Mouse (Mus musculus): ENCODE measurements around the gene Ctnnbl1. TPM values are rescaled to one million over a fixed set of nuclear protein-coding genes. Genes with fewer than 3 reads are reported as not detected.
A peak's percentile ranks its signal among the peaks of the same experiment; 100 is the strongest.

Ctnnbl1 gene
- polyA plus RNA-seq, 1 experiment: 95.0 TPM

GRCm38 (mm10) chr2:157750926-157751588 lies 13.9 kb downstream of the Ctnnbl1 start:
- no peaks in the 10 kb centered on the region for H3K4me1 ChIP-seq (ENCODE audit: control insufficient read depth, insufficient read depth, low read length)
- H3K27ac ChIP-seq (ENCODE audit: control insufficient read depth, insufficient read depth, low read depth, low read length): no peak overlapping the region
- no peaks in the 10 kb centered on the region for H3K27me3 ChIP-seq (ENCODE audit: control insufficient read depth, insufficient read depth, low read length)
- TF ChIP-seq POLR2A (IDR thresholded peaks at IDR 0.05; ENCODE audit: control insufficient read depth, low read depth, low read length) (no peak), CTCF (IDR thresholded peaks at IDR 0.05; ENCODE audit: control insufficient read depth, insufficient read depth, insufficient replicate concordance, low read depth, low read length) (no peak)
- no peaks in the 10 kb centered on the region for H3K36me3 ChIP-seq (ENCODE audit: control insufficient read depth, insufficient read depth, low read length)
- H3K4me3 ChIP-seq (ENCODE audit: control insufficient read depth, low read depth, low read length): no peak overlapping the region

GRCm38 (mm10) chr2:157751589-157752373 lies 14.6 kb downstream of the Ctnnbl1 start:
- Histone ChIP-seq H3K27me3 (ENCODE audit: control insufficient read depth, insufficient read depth, low read length) (no peaks in the 10 kb centered on the region), H3K36me3 (ENCODE audit: control insufficient read depth, insufficient read depth, low read length) (no peaks in the 10 kb centered on the region), H3K4me1 (ENCODE audit: control insufficient read depth, insufficient read depth, low read length) (no peaks in the 10 kb centered on the region), H3K4me3 (ENCODE audit: control insufficient read depth, low read depth, low read length) (no peak overlapping the region), H3K27ac (ENCODE audit: control insufficient read depth, insufficient read depth, low read depth, low read length) (no peak overlapping the region)
- TF ChIP-seq POLR2A (IDR thresholded peaks at IDR 0.05; ENCODE audit: control insufficient read depth, low read depth, low read length) (no peak), CTCF (IDR thresholded peaks at IDR 0.05; ENCODE audit: control insufficient read depth, insufficient read depth, insufficient replicate concordance, low read depth, low read length) (no peak)

- no peak overlapping the region for H3K4me3 ChIP-seq (ENCODE audit: control insufficient read depth, low read depth, low read length)
- no peak overlapping the region for H3K27ac ChIP-seq (ENCODE audit: control insufficient read depth, insufficient read depth, low read depth, low read length)
Observed at GRCm38 (mm10) chr2:157752374-157752743, 15.2 kb downstream of the Ctnnbl1 start.

GRCm38 (mm10) chr2:157755771-157756170 lies 18.6 kb downstream of the Ctnnbl1 start:
- Histone ChIP-seq H3K27ac (ENCODE audit: control insufficient read depth, insufficient read depth, low read depth, low read length) (no peak overlapping the region), H3K4me3 (ENCODE audit: control insufficient read depth, low read depth, low read length) (no peak overlapping the region)

More at GRCm38 (mm10) chr2:157752374-157752743, 15.2 kb downstream of the Ctnnbl1 start:
- Histone ChIP-seq H3K4me1 (ENCODE audit: control insufficient read depth, insufficient read depth, low read length) (no peaks in the 10 kb centered on the region), H3K27me3 (ENCODE audit: control insufficient read depth, insufficient read depth, low read length) (no peaks in the 10 kb centered on the region), H3K36me3 (ENCODE audit: control insufficient read depth, insufficient read depth, low read length) (no peaks in the 10 kb centered on the region)
- TF ChIP-seq CTCF (IDR thresholded peaks at IDR 0.05; ENCODE audit: control insufficient read depth, insufficient read depth, insufficient replicate concordance, low read depth, low read length) (no peak), POLR2A (IDR thresholded peaks at IDR 0.05; ENCODE audit: control insufficient read depth, low read depth, low read length) (no peak)

GRCm38 (mm10) chr2:157756193-157756592 lies 19.0 kb downstream of the Ctnnbl1 start:
- H3K27me3 ChIP-seq (ENCODE audit: control insufficient read depth, insufficient read depth, low read length): no peaks in the 10 kb centered on the region
- no peak overlapping the region for H3K4me3 ChIP-seq (ENCODE audit: control insufficient read depth, low read depth, low read length)
- TF ChIP-seq CTCF (IDR thresholded peaks at IDR 0.05; ENCODE audit: control insufficient read depth, insufficient read depth, insufficient replicate concordance, low read depth, low read length): peak; percentile 42; the same call in 1 of the 2 replicates
- TF ChIP-seq POLR2A (IDR thresholded peaks at IDR 0.05; ENCODE audit: control insufficient read depth, low read depth, low read length): no peak
- H3K36me3 ChIP-seq (ENCODE audit: control insufficient read depth, insufficient read depth, low read length): no peaks in the 10 kb centered on the region
- no peaks in the 10 kb centered on the region for H3K4me1 ChIP-seq (ENCODE audit: control insufficient read depth, insufficient read depth, low read length)
- H3K27ac ChIP-seq (ENCODE audit: control insufficient read depth, insufficient read depth, low read depth, low read length): no peak overlapping the region

More at GRCm38 (mm10) chr2:157755771-157756170, 18.6 kb downstream of the Ctnnbl1 start:
- no peaks in the 10 kb centered on the region for H3K4me1 ChIP-seq (ENCODE audit: control insufficient read depth, insufficient read depth, low read length)
- TF ChIP-seq POLR2A (IDR thresholded peaks at IDR 0.05; ENCODE audit: control insufficient read depth, low read depth, low read length) (no peak), CTCF (IDR thresholded peaks at IDR 0.05; ENCODE audit: control insufficient read depth, insufficient read depth, insufficient replicate concordance, low read depth, low read length) (no peak)
- H3K36me3 ChIP-seq (ENCODE audit: control insufficient read depth, insufficient read depth, low read length): no peaks in the 10 kb centered on the region
- H3K27me3 ChIP-seq (ENCODE audit: control insufficient read depth, insufficient read depth, low read length): no peaks in the 10 kb centered on the region

GRCm38 (mm10) chr2:157758395-157758794 lies 21.2 kb downstream of the Ctnnbl1 start:
- Histone ChIP-seq H3K27me3 (ENCODE audit: control insufficient read depth, insufficient read depth, low read length) (no peaks in the 10 kb centered on the region), H3K27ac (ENCODE audit: control insufficient read depth, insufficient read depth, low read depth, low read length) (no peak overlapping the region), H3K4me1 (ENCODE audit: control insufficient read depth, insufficient read depth, low read length) (no peaks in the 10 kb centered on the region), H3K36me3 (ENCODE audit: control insufficient read depth, insufficient read depth, low read length) (no peaks in the 10 kb centered on the region), H3K4me3 (ENCODE audit: control insufficient read depth, low read depth, low read length) (no peak overlapping the region)
- no peak for TF ChIP-seq CTCF (IDR thresholded peaks at IDR 0.05; ENCODE audit: control insufficient read depth, insufficient read depth, insufficient replicate concordance, low read depth, low read length)

GRCm38 (mm10) chr2:157759717-157760116 lies 22.5 kb downstream of the Ctnnbl1 start:
- H3K36me3 ChIP-seq (ENCODE audit: control insufficient read depth, insufficient read depth, low read length): no peaks in the 10 kb centered on the region
- no peak overlapping the region for H3K4me3 ChIP-seq (ENCODE audit: control insufficient read depth, low read depth, low read length)
- no peaks in the 10 kb centered on the region for H3K27me3 ChIP-seq (ENCODE audit: control insufficient read depth, insufficient read depth, low read length)
- TF ChIP-seq POLR2A (IDR thresholded peaks at IDR 0.05; ENCODE audit: control insufficient read depth, low read depth, low read length) (no peak), CTCF (IDR thresholded peaks at IDR 0.05; ENCODE audit: control insufficient read depth, insufficient read depth, insufficient replicate concordance, low read depth, low read length) (no peak)
- H3K27ac ChIP-seq (ENCODE audit: control insufficient read depth, insufficient read depth, low read depth, low read length): no peak overlapping the region
- no peaks in the 10 kb centered on the region for H3K4me1 ChIP-seq (ENCODE audit: control insufficient read depth, insufficient read depth, low read length)
